Mouse (Mus musculus): ENCODE results near the gene Cpsf4l. TPM values are rescaled to one million over a fixed set of nuclear protein-coding genes. Genes with fewer than 3 reads are reported as not detected.

Gene Cpsf4l
- total and polyA plus RNA-seq, 2 experiments from 2014 or later = 0.10 TPM; not detected in 1

- WGBS = 75% methylated on average over 4 of the region's 4 CpGs
- Histone ChIP-seq H3K36me3 (replicated peaks; ENCODE audit: control insufficient read depth, insufficient read depth, low read length) (peaks cover 27% of the 10 kb centered on the region), H3K9me3 (replicated peaks; ENCODE audit: control insufficient read depth, low read length) (no peaks in the 10 kb centered on the region), H3K4me1 (ENCODE audit: control insufficient read depth, insufficient read depth) (peaks cover 8% of the 10 kb centered on the region; the same call in 1 of the 2 replicates), H3K4me2 (ENCODE audit: low read depth, low read length) (no peak overlapping the region), H3K9ac (replicated peaks; ENCODE audit: low read depth, low read length) (no peak overlapping the region), H3K27me3 (ENCODE audit: control insufficient read depth, insufficient read depth, low read length) (no peaks in the 10 kb centered on the region), H3K4me3 (ENCODE audit: low read depth, low read length) (no peak overlapping the region), H3K27ac (ENCODE audit: low read depth) (no peak overlapping the region)
- DNase-seq (ENCODE audit: low spot score) = no peak
- TF ChIP-seq CTCF (IDR thresholded peaks at IDR 0.05; ENCODE audit: low read depth) = no peak
- no peak for TF ChIP-seq EP300 (IDR thresholded peaks at IDR 0.05; ENCODE audit: low read depth)
- no peak for ATAC-seq (ENCODE audit: insufficient read depth, low read depth)
Measured at GRCm38 (mm10) chr11:113669711-113670110, 40.1 kb downstream of the Cpsf4l start.

GRCm38 (mm10) chr11:113668857-113669256, 41.0 kb downstream of the Cpsf4l start:
- no peak overlapping the region for H3K4me3 ChIP-seq (ENCODE audit: low read depth, low read length)
- no peak overlapping the region for H3K27ac ChIP-seq (ENCODE audit: low read depth)
- peaks cover 28% of the 10 kb centered on the region for H3K36me3 ChIP-seq (replicated peaks; ENCODE audit: control insufficient read depth, insufficient read depth, low read length)
- no peak for ATAC-seq (ENCODE audit: insufficient read depth, low read depth)
- H3K27me3 ChIP-seq (ENCODE audit: control insufficient read depth, insufficient read depth, low read length) = no peaks in the 10 kb centered on the region
- H3K9ac ChIP-seq (replicated peaks; ENCODE audit: low read depth, low read length) = no peak overlapping the region
- no peak for TF ChIP-seq EP300 (IDR thresholded peaks at IDR 0.05; ENCODE audit: low read depth)
- no peak for DNase-seq (ENCODE audit: low spot score)
- no peak overlapping the region for H3K4me2 ChIP-seq (ENCODE audit: low read depth, low read length)
- H3K9me3 ChIP-seq (replicated peaks; ENCODE audit: control insufficient read depth, low read length) = no peaks in the 10 kb centered on the region
- peaks cover 3% of the 10 kb centered on the region; the same call in 1 of the 2 replicates for H3K4me1 ChIP-seq (ENCODE audit: control insufficient read depth, insufficient read depth)
- WGBS = 83% methylated on average over 5 of the region's 5 CpGs

DNA sequence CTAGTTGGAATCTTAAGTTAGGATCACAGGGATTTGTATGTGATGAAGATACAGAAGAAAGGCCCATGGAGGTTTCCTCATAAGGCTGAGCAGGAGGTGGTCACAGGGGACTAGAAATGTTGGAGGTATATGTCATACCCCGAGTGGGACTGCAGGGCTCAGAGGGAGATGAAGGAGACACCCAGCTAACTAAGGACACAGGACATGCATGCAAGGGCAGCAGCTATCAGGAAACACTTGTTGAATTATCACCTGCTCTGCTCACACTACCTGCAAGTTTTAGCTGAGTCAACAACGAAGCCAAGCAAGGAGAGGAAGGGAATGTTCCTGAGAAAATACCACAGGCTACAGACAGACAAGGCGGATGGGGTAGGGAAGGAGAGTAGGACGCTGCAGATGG, 42.1 kb downstream of the Cpsf4l start:
- Histone ChIP-seq H3K27ac (ENCODE audit: low read depth) (peak overlapping the region; percentile 28; the same call in 1 of the 2 replicates), H3K4me3 (ENCODE audit: low read depth, low read length) (no peak overlapping the region), H3K4me1 (ENCODE audit: control insufficient read depth, insufficient read depth) (peaks cover 3% of the 10 kb centered on the region; the same call in 1 of the 2 replicates), H3K36me3 (replicated peaks; ENCODE audit: control insufficient read depth, insufficient read depth, low read length) (peaks cover 36% of the 10 kb centered on the region), H3K27me3 (ENCODE audit: control insufficient read depth, insufficient read depth, low read length) (no peaks in the 10 kb centered on the region), H3K9ac (replicated peaks; ENCODE audit: low read depth, low read length) (no peak overlapping the region), H3K9me3 (replicated peaks; ENCODE audit: control insufficient read depth, low read length) (no peaks in the 10 kb centered on the region), H3K4me2 (ENCODE audit: low read depth, low read length) (no peak overlapping the region)
- ATAC-seq (ENCODE audit: insufficient read depth, low read depth) (no peak), DNase-seq (ENCODE audit: low spot score) (no peak)
- no peak for TF ChIP-seq CTCF (IDR thresholded peaks at IDR 0.05; ENCODE audit: low read depth)
- no peak for TF ChIP-seq EP300 (IDR thresholded peaks at IDR 0.05; ENCODE audit: low read depth)
- WGBS = 54% methylated on average over 4 of the region's 4 CpGs

DNA sequence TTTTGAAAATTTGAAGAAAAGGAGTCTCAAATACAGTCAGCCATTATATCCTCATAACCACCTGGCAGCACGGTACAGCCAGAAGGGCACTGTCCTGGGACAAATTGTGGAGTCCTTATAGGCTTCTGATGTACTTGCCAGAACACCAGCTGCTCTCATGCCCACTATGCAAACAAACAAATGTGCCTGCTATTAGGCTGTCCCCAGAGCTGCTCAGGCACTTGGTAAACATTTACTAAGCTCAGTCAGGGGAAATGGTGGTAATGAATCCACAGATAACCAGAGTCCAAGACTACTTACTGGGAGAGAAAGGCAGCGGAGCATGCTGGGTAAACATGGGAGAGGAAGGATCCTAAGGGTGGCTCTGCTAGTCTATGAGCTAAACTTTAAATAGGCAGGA, 42.7 kb downstream of the Cpsf4l start:
- H3K27ac ChIP-seq (ENCODE audit: low read depth) = peak overlapping the region; percentile 28; the same call in 1 of the 2 replicates
- no peak overlapping the region for H3K4me3 ChIP-seq (ENCODE audit: low read depth, low read length)
- H3K36me3 ChIP-seq (replicated peaks; ENCODE audit: control insufficient read depth, insufficient read depth, low read length) = peaks cover 39% of the 10 kb centered on the region
- no peak for DNase-seq (ENCODE audit: low spot score)
- no peak overlapping the region for H3K9ac ChIP-seq (replicated peaks; ENCODE audit: low read depth, low read length)
- H3K27me3 ChIP-seq (ENCODE audit: control insufficient read depth, insufficient read depth, low read length) = no peaks in the 10 kb centered on the region
- 80% methylated on average over 2 of the region's 2 CpGs for WGBS
- no peak for ATAC-seq (ENCODE audit: insufficient read depth, low read depth)
- peaks cover 3% of the 10 kb centered on the region; the same call in 1 of the 2 replicates for H3K4me1 ChIP-seq (ENCODE audit: control insufficient read depth, insufficient read depth)
- H3K4me2 ChIP-seq (ENCODE audit: low read depth, low read length) = no peak overlapping the region
- TF ChIP-seq EP300 (IDR thresholded peaks at IDR 0.05; ENCODE audit: low read depth) (no peak), CTCF (IDR thresholded peaks at IDR 0.05; ENCODE audit: low read depth) (no peak)
- H3K9me3 ChIP-seq (replicated peaks; ENCODE audit: control insufficient read depth, low read length) = no peaks in the 10 kb centered on the region

DNA sequence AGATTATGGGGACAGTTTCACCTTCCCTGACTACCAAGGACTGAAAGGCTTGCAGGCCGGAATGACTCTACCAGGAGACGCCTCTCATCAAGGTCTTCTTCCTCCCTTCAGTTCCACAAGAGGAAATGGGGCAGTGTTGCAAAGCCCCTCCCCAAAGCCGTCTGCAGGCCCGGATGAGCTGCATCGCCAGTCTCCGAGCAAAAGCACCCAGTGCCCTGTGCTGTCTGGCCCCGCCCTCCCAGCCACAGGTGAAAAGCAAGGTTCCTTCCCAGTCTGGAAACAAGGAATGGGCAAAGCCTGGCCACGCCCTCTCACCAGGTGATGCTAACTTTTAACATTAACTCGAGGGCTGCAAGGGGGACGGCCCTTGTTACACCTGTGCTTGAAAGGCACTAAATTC, 43.2 kb downstream of the Cpsf4l start:
- peaks cover 3% of the 10 kb centered on the region; the same call in 1 of the 2 replicates for H3K4me1 ChIP-seq (ENCODE audit: control insufficient read depth, insufficient read depth)
- H3K27ac ChIP-seq (ENCODE audit: low read depth) = no peak overlapping the region
- ATAC-seq (ENCODE audit: insufficient read depth, low read depth) = no peak
- no peak overlapping the region for H3K4me2 ChIP-seq (ENCODE audit: low read depth, low read length)
- H3K9ac ChIP-seq (replicated peaks; ENCODE audit: low read depth, low read length) = no peak overlapping the region
- 56% methylated on average over 10 of the region's 10 CpGs for WGBS
- DNase-seq (ENCODE audit: low spot score) = no peak
- TF ChIP-seq EP300 (IDR thresholded peaks at IDR 0.05; ENCODE audit: low read depth) (no peak), CTCF (IDR thresholded peaks at IDR 0.05; ENCODE audit: low read depth) (no peak)
- H3K27me3 ChIP-seq (ENCODE audit: control insufficient read depth, insufficient read depth, low read length) = no peaks in the 10 kb centered on the region
- H3K9me3 ChIP-seq (replicated peaks; ENCODE audit: control insufficient read depth, low read length) = no peaks in the 10 kb centered on the region
- H3K36me3 ChIP-seq (replicated peaks; ENCODE audit: control insufficient read depth, insufficient read depth, low read length) = peaks cover 43% of the 10 kb centered on the region
- no peak overlapping the region for H3K4me3 ChIP-seq (ENCODE audit: low read depth, low read length)

DNA sequence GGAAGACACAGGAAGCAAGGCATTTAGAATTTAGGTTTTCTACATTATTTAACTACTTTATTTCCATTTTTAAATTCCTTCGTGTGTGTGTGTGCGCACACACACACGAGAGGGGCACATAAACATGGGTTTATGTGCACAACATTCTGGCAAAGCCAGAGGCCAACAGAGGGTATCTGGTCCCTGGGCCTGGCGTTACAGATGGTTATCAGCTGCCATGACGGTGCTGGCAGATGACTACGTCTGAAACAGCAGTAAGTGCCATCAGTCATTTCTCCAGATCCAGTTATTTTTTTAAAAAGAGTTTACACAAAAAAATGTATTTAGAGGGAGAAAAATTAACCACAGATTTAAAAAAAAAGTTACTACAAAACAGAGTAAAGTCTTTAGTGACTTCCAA, 43.6 kb downstream of the Cpsf4l start:
- no peak overlapping the region for H3K4me2 ChIP-seq (ENCODE audit: low read depth, low read length)
- no peak overlapping the region for H3K9ac ChIP-seq (replicated peaks; ENCODE audit: low read depth, low read length)
- H3K4me1 ChIP-seq (ENCODE audit: control insufficient read depth, insufficient read depth) = peaks cover 3% of the 10 kb centered on the region; the same call in 1 of the 2 replicates
- 70% methylated on average over 6 of the region's 6 CpGs for WGBS
- no peak overlapping the region for H3K4me3 ChIP-seq (ENCODE audit: low read depth, low read length)
- TF ChIP-seq EP300 (IDR thresholded peaks at IDR 0.05; ENCODE audit: low read depth) (no peak), CTCF (IDR thresholded peaks at IDR 0.05; ENCODE audit: low read depth) (no peak)
- no peak for DNase-seq (ENCODE audit: low spot score)
- H3K9me3 ChIP-seq (replicated peaks; ENCODE audit: control insufficient read depth, low read length) = no peaks in the 10 kb centered on the region
- peaks cover 43% of the 10 kb centered on the region for H3K36me3 ChIP-seq (replicated peaks; ENCODE audit: control insufficient read depth, insufficient read depth, low read length)
- no peak for ATAC-seq (ENCODE audit: insufficient read depth, low read depth)
- no peaks in the 10 kb centered on the region for H3K27me3 ChIP-seq (ENCODE audit: control insufficient read depth, insufficient read depth, low read length)
- H3K27ac ChIP-seq (ENCODE audit: low read depth) = no peak overlapping the region

Data from heart, postnatal 0 days (tissue).